Mouse (Mus musculus): ENCODE measurements at regions not wholly inside any gene's neighbourhood (a gene's known extent, or its start where the extent isn't known, plus 50 kb on each side); places are given as distances from the start of the nearest gene placed in this dataset.
A peak's percentile ranks its signal among the peaks of the same experiment; 100 is the strongest.

GRCm38 (mm10) chr13:111939534-111940115, 130.8 kb upstream of the Map3k1 start:
- no peak for DNase-seq (ENCODE audit: low spot score in 2 of 2)

DNA sequence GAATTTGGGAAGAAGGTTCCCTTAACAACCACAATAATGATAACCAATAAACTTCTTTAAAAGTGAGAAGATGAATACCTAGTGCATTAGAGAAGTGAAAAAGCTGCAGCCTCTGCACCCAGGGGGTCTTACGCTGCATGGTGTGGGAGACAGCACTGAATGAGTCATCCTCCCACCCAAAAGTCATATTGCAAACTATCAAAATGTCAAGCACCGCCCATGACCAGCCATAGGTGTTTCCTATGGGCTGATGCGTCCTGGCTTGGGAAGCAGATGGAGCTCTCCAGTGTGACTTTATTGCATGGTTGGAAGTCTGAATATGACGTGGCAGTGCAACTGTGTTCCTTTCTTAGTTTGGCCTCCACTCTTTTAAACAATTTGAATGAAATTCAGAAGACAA, 131.5 kb upstream of the Map3k1 start:
- no peak for DNase-seq (ENCODE audit: low spot score in 2 of 2)

DNA sequence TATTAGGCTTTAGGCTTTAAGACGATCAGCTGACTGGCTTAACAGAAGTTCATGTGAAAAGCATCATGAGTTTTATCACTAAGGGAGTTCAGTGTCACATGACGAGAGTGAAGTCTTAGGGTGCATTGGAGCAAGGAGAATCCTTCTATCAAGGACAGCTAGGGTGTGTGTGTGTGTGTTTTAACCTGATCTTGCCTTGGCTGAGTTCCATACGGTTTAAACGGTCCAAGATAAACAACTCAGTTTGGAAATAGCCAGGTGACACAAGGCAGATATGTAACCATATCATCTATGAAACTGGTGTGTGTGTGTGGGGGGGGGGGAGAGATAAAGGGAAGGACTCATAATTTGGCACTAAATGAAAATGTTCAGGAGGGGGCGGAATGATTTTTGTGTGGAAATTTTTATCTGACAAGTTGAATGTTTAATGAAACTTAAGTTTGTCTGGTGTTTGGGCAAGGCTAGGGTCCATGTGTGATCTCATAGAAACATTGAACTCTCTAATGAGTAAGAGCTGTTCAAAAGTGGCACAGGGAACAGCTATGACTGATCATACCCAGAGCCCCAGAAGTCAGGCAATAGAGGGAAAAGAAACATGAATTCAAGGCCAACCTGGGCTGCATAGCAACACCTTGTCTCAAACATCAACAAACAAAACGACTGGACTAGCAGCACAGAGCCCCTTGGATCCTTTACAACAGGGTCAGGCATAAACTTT, 132.2 kb upstream of the Map3k1 start:
- no peak for DNase-seq (ENCODE audit: low spot score in 2 of 2)

DNA sequence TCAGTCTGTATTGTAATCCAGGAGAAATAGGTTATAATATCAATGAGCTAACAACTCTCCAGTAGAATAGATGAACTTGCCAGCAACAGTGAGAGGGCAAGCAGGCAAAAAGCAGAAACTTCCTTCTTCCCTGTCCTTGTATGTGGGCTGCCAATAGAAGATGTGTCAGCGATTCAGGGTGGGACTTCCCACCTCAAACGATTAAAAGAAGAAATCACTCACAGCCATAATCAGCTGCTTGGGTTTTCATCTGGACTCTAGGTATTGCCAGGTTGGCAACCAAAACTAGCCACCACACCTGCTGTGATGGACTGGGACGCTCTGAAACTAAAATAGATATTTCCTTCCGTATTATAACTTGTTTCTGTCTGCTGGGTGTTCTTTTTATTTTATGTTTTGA, 133.2 kb upstream of the Map3k1 start:
- no peak for DNase-seq (ENCODE audit: low spot score in 2 of 2)

DNA sequence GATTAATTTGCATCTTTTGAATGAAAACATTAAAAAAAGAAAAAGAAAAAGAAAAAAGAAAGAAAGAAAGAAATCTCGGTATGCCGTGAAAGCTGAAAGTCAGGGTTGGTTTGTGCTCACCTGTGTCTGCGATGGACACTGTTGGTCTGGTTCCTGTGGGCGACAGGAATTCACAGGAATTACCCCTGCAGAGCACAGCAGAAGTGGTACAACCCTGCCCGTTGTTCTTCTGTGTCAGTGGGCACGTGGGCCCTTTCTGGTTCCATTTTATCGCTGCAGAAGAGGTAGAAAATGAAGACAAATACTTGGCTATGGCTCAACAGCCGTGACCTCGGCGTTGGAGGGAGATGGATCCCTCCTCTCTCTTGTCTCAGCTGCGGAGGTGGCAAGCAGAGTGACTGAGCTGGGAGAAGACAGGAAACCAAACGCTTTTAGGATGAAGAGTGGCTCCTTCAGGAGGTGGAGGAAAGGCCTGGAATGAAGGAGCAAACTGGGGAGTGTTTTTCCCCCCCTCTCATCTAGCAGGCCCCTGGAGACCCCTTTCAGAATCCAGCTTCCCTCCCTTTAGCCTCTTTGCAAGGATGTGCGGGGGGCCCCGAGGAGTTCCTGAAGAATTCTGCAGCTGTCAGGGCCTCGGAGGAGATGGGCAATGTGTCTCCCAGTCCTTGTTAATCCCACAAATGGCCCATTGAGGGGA, 134.7 kb upstream of the Map3k1 start:
- no peak for DNase-seq (ENCODE audit: low spot score in 2 of 2)

GRCm38 (mm10) chr13:111944089-111944406, 135.3 kb upstream of the Map3k1 start:
- no peak for DNase-seq (ENCODE audit: low spot score in 2 of 2)

- DNase-seq (ENCODE audit: low spot score in 2 of 2) = no peak
Observed at GRCm38 (mm10) chr13:111946271-111946670, 137.5 kb upstream of the Map3k1 start.

DNA sequence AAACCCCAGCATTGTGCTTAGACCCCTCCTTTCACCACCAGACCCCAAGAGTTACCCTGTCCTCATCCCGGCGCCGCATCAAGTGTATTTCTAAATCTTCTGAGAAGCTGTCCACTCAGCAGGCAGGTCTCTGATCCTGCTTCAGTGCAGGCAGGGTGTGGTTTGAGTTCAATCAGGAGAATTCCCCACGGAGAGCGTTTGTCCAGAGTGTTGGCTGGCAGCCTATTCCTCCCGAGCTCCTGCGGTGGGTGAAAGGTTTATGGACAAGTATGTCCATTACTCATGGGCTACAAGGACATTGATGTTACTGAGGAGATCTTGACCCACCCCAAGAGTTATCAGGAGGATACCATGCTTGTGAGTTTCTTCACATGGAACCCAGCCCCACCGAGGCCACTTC, 138.0 kb upstream of the Map3k1 start:
- DNase-seq (ENCODE audit: low spot score in 2 of 2) = peak in 1 of 2 experiments; percentile 64

DNA sequence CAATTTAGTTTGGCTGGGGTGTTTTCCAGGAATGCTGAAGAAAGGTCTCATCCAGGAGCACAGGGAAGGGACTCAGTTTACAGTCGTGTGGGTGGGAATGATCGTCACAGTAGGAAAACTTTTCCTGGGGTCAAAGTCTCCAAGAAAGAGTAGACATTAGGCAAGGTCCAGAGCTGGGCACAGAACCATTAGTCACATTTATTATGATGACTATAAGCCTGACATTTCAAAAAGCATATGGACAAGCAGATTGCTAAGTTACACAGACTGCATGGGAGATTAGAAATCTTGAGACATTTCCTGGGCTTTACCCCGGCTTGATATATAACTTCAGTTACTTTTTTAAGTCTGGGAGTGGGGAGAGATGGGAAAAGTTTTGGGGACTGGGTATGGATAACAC, 139.6 kb upstream of the Map3k1 start:
- no peak for DNase-seq (ENCODE audit: low spot score in 2 of 2)

- no peak for DNase-seq (ENCODE audit: low spot score in 2 of 2)
Observed at GRCm38 (mm10) chr13:111950042-111950441, 141.2 kb upstream of the Map3k1 start.

GRCm38 (mm10) chr13:111953860-111954519, 145.2 kb upstream of the Map3k1 start:
- DNase-seq (ENCODE audit: low spot score in 2 of 2) = no peak

- DNase-seq (ENCODE audit: low spot score in 2 of 2) = peak in 1 of 2 experiments; percentile 39
Observed at GRCm38 (mm10) chr13:111954520-111954884, 145.7 kb upstream of the Map3k1 start.

DNA sequence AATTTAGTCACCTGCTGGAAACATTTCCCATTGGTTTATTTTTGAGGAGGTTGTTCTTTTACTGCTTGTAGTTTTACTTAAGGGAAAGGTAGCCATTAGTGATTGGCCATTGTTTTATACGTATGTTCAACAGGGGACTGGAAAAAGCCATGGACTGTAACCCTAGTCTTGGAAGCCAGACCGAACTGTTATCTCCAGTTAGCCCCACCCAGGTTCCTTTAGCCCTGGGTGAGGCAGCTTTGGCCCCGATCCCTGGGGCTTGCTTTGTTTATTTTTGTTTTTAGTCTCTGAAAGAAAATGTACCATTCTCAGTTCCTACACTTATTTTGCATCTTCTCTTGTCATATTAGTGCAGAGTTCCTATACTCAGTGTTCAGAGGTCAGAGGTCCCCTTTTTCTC, 148.3 kb upstream of the Map3k1 start:
- no peak for DNase-seq (ENCODE audit: low spot score in 2 of 2)

DNA sequence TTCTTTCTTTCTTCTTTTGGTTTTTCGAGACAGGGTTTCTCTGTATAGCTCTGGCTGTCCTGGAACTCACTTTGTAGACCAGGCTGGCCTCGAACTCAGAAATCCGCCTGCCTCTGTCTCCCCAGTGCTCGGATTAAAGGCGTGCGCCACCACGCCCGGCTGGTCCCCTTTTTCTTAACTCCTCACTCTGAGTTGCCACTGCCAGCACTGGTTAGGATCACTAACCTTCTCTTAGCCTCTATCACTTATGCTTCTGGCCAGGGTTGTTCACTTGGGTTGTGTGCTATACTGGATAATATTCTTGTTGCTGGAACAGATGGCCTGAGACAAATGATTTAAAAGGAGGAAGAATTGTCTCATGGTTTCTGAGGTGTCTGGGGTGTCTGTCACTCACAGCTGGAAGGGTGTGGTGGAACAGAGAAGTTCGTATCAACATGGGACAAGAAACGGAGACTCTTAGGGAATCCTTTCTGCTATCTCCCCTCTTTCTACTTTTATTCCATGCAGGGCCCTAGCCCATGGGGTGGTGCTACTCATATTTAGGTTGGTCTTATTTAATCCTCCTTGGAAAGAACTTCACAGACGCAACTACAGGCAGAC, 149.0 kb upstream of the Map3k1 start:
- DNase-seq (ENCODE audit: low spot score in 2 of 2) = no peak

DNA sequence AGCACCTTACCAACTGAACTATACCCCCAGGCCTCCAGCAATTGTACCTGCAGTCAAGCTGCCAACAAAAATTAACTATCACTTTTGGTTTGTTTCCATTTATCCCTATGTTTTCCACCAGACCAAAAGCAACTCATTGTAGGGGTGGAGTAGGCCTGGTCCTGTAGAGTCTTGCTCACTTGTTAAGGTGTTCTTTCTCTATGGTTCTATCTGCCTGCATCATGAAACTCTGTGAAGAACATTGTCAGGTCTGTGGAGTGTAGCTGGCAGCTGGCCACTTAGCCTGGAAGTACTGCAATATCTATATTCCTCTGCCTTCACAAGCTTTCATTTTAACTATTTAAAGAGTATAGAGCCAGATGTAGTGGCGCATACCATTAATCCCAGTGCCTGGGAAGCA, 149.6 kb upstream of the Map3k1 start:
- no peak for DNase-seq (ENCODE audit: low spot score in 2 of 2)

DNA sequence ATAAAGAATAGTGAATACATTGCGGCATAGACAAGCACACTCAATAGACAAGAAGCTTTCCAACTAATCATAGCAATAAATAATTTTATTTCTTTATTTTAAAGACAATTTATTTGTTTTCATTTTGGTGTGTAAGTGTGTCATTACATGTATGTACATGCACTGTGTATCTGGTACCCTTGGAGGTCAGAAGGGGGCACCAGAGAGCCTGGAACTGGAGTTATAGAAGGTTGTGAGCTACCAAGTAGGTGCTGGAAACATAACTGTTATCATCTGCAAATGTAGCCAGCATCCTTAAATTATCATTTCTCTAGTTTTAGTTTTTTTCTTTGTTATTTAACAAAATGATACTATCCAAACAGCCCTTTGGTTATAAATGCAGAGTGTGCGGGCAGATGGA, 151.2 kb upstream of the Map3k1 start:
- DNase-seq (ENCODE audit: low spot score in 2 of 2) = no peak

DNA sequence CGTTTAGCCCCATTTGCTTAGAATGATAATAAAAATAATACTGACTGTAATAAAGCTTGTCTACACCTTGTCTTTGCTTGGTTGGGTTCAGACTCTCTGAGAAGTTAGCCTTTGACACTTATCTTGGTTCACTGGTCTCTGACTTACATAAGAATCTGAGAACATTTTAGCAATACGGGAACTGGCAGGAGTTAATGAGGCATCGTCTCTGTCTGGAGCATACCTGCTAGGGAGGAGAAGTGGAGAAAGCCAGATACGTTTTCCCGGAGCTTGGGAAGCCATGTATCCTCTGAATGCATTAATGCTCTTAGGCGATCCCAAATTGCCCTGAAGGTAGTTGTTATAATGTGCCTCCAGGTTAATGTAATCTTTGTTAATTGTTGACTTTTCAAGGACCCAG, 152.6 kb upstream of the Map3k1 start:
- no peak for DNase-seq (ENCODE audit: low spot score in 2 of 2)

DNA sequence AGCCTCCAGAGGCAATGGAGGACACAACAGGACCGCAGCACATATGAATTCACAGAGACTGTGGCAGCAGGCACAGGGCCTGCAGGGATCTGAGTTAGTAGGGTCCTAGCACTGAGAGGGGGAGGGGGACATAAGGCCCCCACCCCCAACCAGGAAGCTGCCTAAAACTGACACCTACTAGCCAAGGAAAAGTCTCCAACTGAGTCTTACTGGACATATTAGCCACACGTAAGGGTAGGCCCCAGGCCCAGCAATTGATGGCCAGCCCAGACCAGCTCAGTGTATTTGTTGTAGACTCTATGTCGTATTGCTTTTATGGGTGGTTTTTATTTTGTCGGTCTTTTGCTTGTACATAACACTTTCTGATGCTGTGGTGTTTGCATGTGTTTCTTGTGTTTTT, 153.4 kb upstream of the Map3k1 start:
- no peak for DNase-seq (ENCODE audit: low spot score in 2 of 2)

GRCm38 (mm10) chr13:111966113-111966512, 157.3 kb upstream of the Map3k1 start:
- peak in 1 of 2 experiments; percentile 47 for DNase-seq (ENCODE audit: low spot score in 2 of 2)

DNA sequence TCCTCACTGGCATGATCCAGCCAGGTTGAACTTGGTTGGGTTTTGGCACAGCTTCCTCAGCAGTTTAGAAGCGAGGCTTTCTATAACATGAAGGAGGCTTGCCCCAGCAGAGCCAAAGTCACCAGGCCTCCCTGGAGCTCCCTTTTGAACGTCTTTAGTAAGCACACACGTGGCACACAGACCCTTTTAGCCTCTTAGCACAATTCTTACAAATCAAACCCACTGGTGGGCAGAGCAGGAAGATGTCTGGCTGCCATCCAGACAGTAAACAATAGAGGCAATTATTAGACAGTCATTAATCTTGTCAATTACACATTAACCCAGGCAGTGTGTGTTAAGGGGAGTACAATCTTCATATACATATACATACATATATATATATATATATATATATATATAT, 157.8 kb upstream of the Map3k1 start:
- DNase-seq (ENCODE audit: low spot score in 2 of 2) = no peak

DNA sequence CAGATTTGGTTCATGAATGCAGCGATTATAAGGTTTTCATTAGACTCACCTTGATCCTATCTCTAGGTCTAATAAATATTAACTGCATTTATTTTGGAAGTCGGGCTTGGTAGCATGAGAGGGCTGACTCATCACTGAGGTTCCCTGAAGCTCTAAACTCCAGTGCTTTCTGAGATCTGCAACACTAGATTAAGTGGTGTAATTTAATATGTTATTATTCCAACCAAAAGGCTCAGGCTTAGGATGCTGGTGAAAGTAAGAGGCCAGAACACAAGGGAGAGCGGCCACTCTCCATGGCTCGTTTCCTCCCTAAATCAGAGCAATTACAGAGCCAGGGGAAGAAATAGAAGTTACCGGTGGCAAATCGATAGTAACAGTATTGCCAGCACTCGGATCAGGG, 159.4 kb upstream of the Map3k1 start:
- no peak for DNase-seq (ENCODE audit: low spot score in 2 of 2)

DNA sequence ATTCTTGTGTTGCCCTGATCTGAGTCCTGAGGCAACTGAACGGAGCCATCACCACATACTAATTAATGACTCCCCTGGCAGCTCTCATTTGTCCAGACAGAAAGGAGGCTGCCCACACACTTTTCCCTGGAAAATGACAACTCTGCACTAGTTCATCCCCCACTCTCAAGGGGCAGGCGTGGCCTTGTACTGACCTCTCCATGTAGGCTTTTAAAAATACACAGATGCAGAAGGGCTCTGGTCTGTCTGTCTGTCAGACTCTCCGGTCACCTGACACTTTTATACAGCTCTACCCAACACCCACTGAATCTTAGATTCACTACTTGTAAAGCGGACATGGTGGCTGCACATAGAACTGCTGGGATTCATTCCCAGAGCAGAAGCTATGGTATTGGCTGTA, 165.5 kb upstream of the Map3k1 start:
- no peak for DNase-seq (ENCODE audit: low spot score in 2 of 2)

All from urinary bladder, postnatal 36 days (tissue).